Mouse (Mus musculus) liver, embryonic 14.5 days (tissue): ENCODE measurements at regions not wholly inside any gene's neighbourhood (a gene's known extent, or its start where the extent isn't known, plus 50 kb on each side); places are given as distances from the start of the nearest gene placed in this dataset.

Experiments
- CTCF ChIP-seq: IDR thresholded peaks from 2 replicates; pipeline ENCODE4 v1.5.1; 2016; ENCODE audit warnings: antibody characterized with exemption, low read depth, control low read depth
- EP300 ChIP-seq: IDR thresholded peaks from 2 replicates; pipeline ENCODE4 v1.6.1; 2016; ENCODE audit warnings: antibody characterized with exemption, low read depth

DNA sequence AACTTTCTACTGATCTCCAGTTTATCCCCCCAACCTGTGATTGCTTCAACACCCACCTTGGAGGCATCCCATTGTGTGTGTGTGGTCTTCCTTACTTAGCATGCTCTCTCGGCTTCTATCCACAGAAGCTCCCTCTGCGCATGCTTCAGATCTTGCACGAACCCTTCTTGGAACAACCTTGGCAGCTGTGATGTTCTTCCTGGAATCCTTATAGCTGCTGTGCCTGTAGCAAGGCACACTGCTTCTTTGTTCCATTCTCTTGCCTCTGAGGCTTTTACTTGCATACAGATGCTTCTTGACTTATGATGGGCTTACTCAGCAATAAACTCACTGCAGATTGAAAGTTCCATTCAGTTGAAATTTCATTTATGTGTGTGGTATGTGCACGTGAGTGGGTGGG is 81.2 kb downstream of the Asb13 start:
- TF ChIP-seq CTCF (no peak), EP300 (no peak)
